Mouse (Mus musculus): Measurements from ENCODE around the gene Bcan. TPM values are rescaled to one million over a fixed set of nuclear protein-coding genes. Genes with fewer than 3 reads are reported as not detected.

The Bcan gene
- polyA plus RNA-seq, 1 experiment from 2014 or later: not detected

GRCm38 (mm10) chr3:87948378-87949265 lies 51.4 kb downstream of the Bcan start, which contains the start of gene Crabp2:
Crabp2 (plus strand) TSS chr3:87948666.
- Histone ChIP-seq H3K27me3 (ENCODE audit: insufficient read depth, low read length) (peaks cover 75% of the 10 kb centered on the region), H3K9me3 (ENCODE audit: low read length) (no peaks in the 10 kb centered on the region), H3K4me1 (ENCODE audit: insufficient read depth) (peaks cover 11% of the 10 kb centered on the region), H3K36me3 (replicated peaks; ENCODE audit: insufficient read depth, low read length) (no peaks in the 10 kb centered on the region), H3K4me3 (ENCODE audit: low read depth, low read length) (peak within 1 kb of the TSS; percentile 19; the same call in 1 of the 2 replicates), H3K27ac (ENCODE audit: low read depth) (no peak within 1 kb of the TSS), H3K4me2 (ENCODE audit: low read depth, low read length) (peak within 1 kb of the TSS; percentile 26; the same call in 1 of the 2 replicates), H3K9ac (replicated peaks) (no peak within 1 kb of the TSS; the same call in 1 of the 2 replicates)
- TF ChIP-seq CTCF (IDR thresholded peaks at IDR 0.05; ENCODE audit: low read depth): no peak
- no peak for TF ChIP-seq EP300 (IDR thresholded peaks at IDR 0.05; ENCODE audit: low read depth)
- no peak for DNase-seq
- WGBS (ENCODE audit: insufficient replicate concordance): 4% methylated on average over 35 of the region's 35 CpGs
- no peak for ATAC-seq

- TF ChIP-seq EP300 (IDR thresholded peaks at IDR 0.05; ENCODE audit: low read depth) (no peak), CTCF (IDR thresholded peaks at IDR 0.05; ENCODE audit: low read depth) (no peak)
- DNase-seq (no peak), ATAC-seq (no peak)
- H3K27me3 ChIP-seq (ENCODE audit: insufficient read depth, low read length): peaks cover 67% of the 10 kb centered on the region
- WGBS (ENCODE audit: insufficient replicate concordance): 3% methylated on average over 17 of the region's 17 CpGs
- peak overlapping the region; percentile 26; the same call in 1 of the 2 replicates for H3K4me2 ChIP-seq (ENCODE audit: low read depth, low read length)
- H3K9me3 ChIP-seq (ENCODE audit: low read length): no peaks in the 10 kb centered on the region
- peak overlapping the region; percentile 5; the same call in 1 of the 2 replicates for H3K4me3 ChIP-seq (ENCODE audit: low read depth, low read length)
- no peak overlapping the region; the same call in 1 of the 2 replicates for H3K9ac ChIP-seq (replicated peaks)
- peaks cover 11% of the 10 kb centered on the region for H3K4me1 ChIP-seq (ENCODE audit: insufficient read depth)
- H3K27ac ChIP-seq (ENCODE audit: low read depth): no peak overlapping the region
- no peaks in the 10 kb centered on the region for H3K36me3 ChIP-seq (replicated peaks; ENCODE audit: insufficient read depth, low read length)
Observed at GRCm38 (mm10) chr3:87947811-87948199, 52.2 kb downstream of the Bcan start.

GRCm38 (mm10) chr3:87947056-87947810 lies 52.8 kb downstream of the Bcan start:
- Histone ChIP-seq H3K36me3 (replicated peaks; ENCODE audit: insufficient read depth, low read length) (peaks cover 4% of the 10 kb centered on the region; the same call in 1 of the 2 replicates), H3K9me3 (ENCODE audit: low read length) (no peaks in the 10 kb centered on the region), H3K27ac (ENCODE audit: low read depth) (no peak overlapping the region), H3K4me1 (ENCODE audit: insufficient read depth) (peaks cover 11% of the 10 kb centered on the region), H3K4me3 (ENCODE audit: low read depth, low read length) (peak overlapping the region; percentile 5; the same call in 1 of the 2 replicates), H3K4me2 (ENCODE audit: low read depth, low read length) (no peak overlapping the region; the same call in 1 of the 2 replicates), H3K27me3 (ENCODE audit: insufficient read depth, low read length) (peaks cover 62% of the 10 kb centered on the region), H3K9ac (replicated peaks) (no peak overlapping the region)
- no peak for DNase-seq
- no peak for ATAC-seq
- no peak for TF ChIP-seq EP300 (IDR thresholded peaks at IDR 0.05; ENCODE audit: low read depth)
- TF ChIP-seq CTCF (IDR thresholded peaks at IDR 0.05; ENCODE audit: low read depth): no peak
- 5% methylated on average over 26 of the region's 26 CpGs for WGBS (ENCODE audit: insufficient replicate concordance)

DNA sequence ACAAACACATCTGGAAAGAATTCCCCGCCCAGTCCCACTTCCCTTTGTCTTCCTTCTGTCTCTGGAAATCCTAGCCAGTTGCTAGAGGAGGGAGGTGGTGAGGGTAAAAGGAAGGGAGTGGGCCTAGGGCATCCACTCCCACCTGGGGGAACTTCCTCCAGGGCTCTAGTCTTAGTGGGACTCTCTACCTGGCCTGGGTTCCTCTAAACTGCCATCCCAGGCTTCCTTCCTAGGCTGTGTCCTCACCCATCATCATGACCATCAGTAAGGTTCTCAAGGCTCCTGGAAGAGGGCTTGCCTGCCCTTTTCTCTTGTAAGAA lies 53.5 kb downstream of the Bcan start:
- ATAC-seq (no peak), DNase-seq (no peak)
- H3K4me2 ChIP-seq (ENCODE audit: low read depth, low read length): no peak overlapping the region
- no peaks in the 10 kb centered on the region for H3K9me3 ChIP-seq (ENCODE audit: low read length)
- H3K4me1 ChIP-seq (ENCODE audit: insufficient read depth): peaks cover 11% of the 10 kb centered on the region
- TF ChIP-seq EP300 (IDR thresholded peaks at IDR 0.05; ENCODE audit: low read depth) (no peak), CTCF (IDR thresholded peaks at IDR 0.05; ENCODE audit: low read depth) (no peak)
- H3K36me3 ChIP-seq (replicated peaks; ENCODE audit: insufficient read depth, low read length): peaks cover 11% of the 10 kb centered on the region
- no peak overlapping the region for H3K4me3 ChIP-seq (ENCODE audit: low read depth, low read length)
- H3K27ac ChIP-seq (ENCODE audit: low read depth): no peak overlapping the region
- H3K9ac ChIP-seq (replicated peaks): no peak overlapping the region
- H3K27me3 ChIP-seq (ENCODE audit: insufficient read depth, low read length): peaks cover 54% of the 10 kb centered on the region
- 31% methylated on average over 1 of the region's 1 CpGs for WGBS (ENCODE audit: insufficient replicate concordance)

DNA sequence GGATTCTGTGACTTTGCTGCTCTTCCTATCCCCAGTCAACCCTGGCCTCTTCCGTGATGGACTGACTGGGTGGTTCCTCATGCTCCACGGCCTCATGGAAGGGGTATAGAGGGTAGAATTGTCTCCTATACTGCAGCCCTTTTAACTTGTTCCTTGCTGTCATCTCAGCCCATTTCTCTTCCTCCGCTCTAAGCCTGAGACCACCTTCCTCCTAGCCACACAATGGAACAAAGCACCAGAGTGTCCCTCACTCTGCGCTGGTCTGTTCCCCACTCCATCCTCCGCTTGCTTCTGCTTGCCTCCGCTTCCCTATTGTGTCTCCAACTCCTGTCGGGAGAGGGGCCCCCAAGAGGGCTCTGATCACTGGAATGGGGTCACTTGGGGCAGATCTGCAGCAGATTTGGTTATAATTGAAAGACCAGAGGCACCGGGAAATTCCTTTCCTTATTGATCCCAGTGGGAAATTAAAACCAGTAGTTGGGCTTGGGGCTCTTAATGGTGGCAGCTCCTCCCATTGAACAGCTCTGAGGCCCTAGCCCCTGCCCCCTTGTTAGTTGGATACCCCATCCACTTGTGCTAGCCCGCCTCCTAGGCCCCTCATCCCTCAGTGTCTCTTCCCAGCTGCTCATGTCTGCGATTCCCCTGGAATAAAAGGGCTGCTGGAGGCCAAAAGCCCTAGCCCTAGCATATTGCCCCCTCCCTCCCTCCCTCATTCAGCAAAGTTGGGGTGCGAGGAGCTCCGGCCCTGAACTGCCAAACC lies 54.1 kb downstream of the Bcan start:
- TF ChIP-seq CTCF (IDR thresholded peaks at IDR 0.05; ENCODE audit: low read depth) (no peak), EP300 (IDR thresholded peaks at IDR 0.05; ENCODE audit: low read depth) (no peak)
- H3K27ac ChIP-seq (ENCODE audit: low read depth): no peak overlapping the region
- H3K4me1 ChIP-seq (ENCODE audit: insufficient read depth): peaks cover 11% of the 10 kb centered on the region
- no peak overlapping the region for H3K4me2 ChIP-seq (ENCODE audit: low read depth, low read length)
- ATAC-seq (no peak), DNase-seq (no peak)
- H3K9ac ChIP-seq (replicated peaks): no peak overlapping the region
- WGBS (ENCODE audit: insufficient replicate concordance): 34% methylated on average over 12 of the region's 12 CpGs
- peaks cover 16% of the 10 kb centered on the region for H3K36me3 ChIP-seq (replicated peaks; ENCODE audit: insufficient read depth, low read length)
- peaks cover 50% of the 10 kb centered on the region for H3K27me3 ChIP-seq (ENCODE audit: insufficient read depth, low read length)
- no peaks in the 10 kb centered on the region for H3K9me3 ChIP-seq (ENCODE audit: low read length)
- no peak overlapping the region for H3K4me3 ChIP-seq (ENCODE audit: low read depth, low read length)

All from liver, postnatal 0 days (tissue).